Mouse (Mus musculus) heart, adult 2 months (tissue): Measurements from ENCODE around the gene Lin7a.

Source experiments
- CTCF ChIP-seq: fragments of 200-600 bp; IDR thresholded peaks from 2 replicates; pipeline ENCODE4 v1.8.1; 2022; ENCODE audit warnings: antibody characterized with exemption, mild to moderate bottlenecking, moderate library complexity
- EP300 ChIP-seq: fragments of 200-500 bp; IDR thresholded peaks from 2 replicates; pipeline ENCODE4 v1.6.1; 2011; ENCODE audit warnings: low read depth, low read length, control low read depth; ENCODE audit not compliant: insufficient read depth
- POLR2A ChIP-seq: fragments of 200-500 bp; IDR thresholded peaks from 2 replicates; pipeline ENCODE4 v1.6.1; 2011; ENCODE audit warnings: mild to moderate bottlenecking, low read depth, low read length, control low read depth; ENCODE audit not compliant: insufficient read depth

DNA sequence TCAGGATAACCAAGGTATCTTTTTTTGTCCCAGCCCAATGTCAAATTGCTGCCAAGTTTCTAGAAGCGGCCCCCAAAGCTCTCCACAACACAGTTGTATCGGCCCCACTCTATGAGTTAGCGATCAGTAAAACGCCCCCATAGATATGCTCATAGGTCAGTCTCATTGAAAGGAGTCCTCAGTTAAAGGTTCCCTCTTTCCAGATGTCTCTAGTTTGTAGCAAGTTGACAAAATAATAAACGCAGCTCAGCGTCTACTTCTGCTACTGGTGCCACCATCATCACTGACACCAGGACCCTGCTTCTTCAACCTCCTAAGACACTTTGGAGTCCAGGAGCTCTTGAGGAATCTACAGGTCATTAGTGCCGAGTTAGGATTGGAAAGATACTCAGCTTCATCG is 23.0 kb upstream of the Lin7a start:
- TF ChIP-seq POLR2A (no peak), CTCF (no peak), EP300 (no peak)
